Mouse (Mus musculus): ENCODE data around the gene Ascl5. TPM values are rescaled to one million over a fixed set of nuclear protein-coding genes. Genes with fewer than 3 reads are reported as not detected.

Gene Ascl5
- polyA plus RNA-seq, 1 experiment from 2014 or later, result not detected

GRCm38 (mm10) chr1:136094807-136095206, 44.2 kb downstream of the Ascl5 start:
- WGBS, result 73% methylated on average over 5 of the region's 5 CpGs
- no peak for TF ChIP-seq CTCF (IDR thresholded peaks at IDR 0.05; ENCODE audit: low read depth)
- Histone ChIP-seq H3K4me3 (ENCODE audit: low read depth, low read length) (no peak overlapping the region), H3K4me1 (replicated peaks; ENCODE audit: control insufficient read depth, insufficient read depth, low read length) (no peaks in the 10 kb centered on the region), H3K4me2 (replicated peaks; ENCODE audit: low read depth) (no peak overlapping the region), H3K27me3 (replicated peaks; ENCODE audit: control insufficient read depth, insufficient read depth, low read length) (no peaks in the 10 kb centered on the region), H3K36me3 (ENCODE audit: control insufficient read depth, insufficient read depth) (no peaks in the 10 kb centered on the region), H3K27ac (ENCODE audit: low read depth, low read length) (no peak overlapping the region), H3K9me3 (ENCODE audit: control insufficient read depth) (no peaks in the 10 kb centered on the region), H3K9ac (ENCODE audit: low read depth, low read length) (no peak overlapping the region)
- ATAC-seq, result no peak

Other genes with a start within 250 kb of the Ascl5 start
- gene Lad1, start 232.2 kb upstream of the Ascl5 start, polyA plus RNA-seq (2015; fragmentation: Nextera tagmentation; extraction: Ambion mirVana), result 208 and 224 TPM in 2 replicates
- 56.8 and 73.9 TPM in 2 replicates for gene Tnnt2, start 214.4 kb upstream of the Ascl5 start, polyA plus RNA-seq (2015; fragmentation: Nextera tagmentation; extraction: Ambion mirVana)
- 0.03 and 0.07 TPM in 2 replicates for gene Pkp1, start 131.6 kb upstream of the Ascl5 start, polyA plus RNA-seq (2015; fragmentation: Nextera tagmentation; extraction: Ambion mirVana)
- 0.03 and 0.09 TPM in 2 replicates for gene Igfn1, start 44.5 kb upstream of the Ascl5 start, polyA plus RNA-seq (2015; fragmentation: Nextera tagmentation; extraction: Ambion mirVana)
- 212 and 237 TPM in 2 replicates for gene Tmem9, start 42.7 kb upstream of the Ascl5 start, polyA plus RNA-seq (2015; fragmentation: Nextera tagmentation; extraction: Ambion mirVana)
- 0.08 and 0.22 TPM in 2 replicates for gene Cacna1s, start 1.9 kb downstream of the Ascl5 start, polyA plus RNA-seq (2015; fragmentation: Nextera tagmentation; extraction: Ambion mirVana)
- 5.5 and 6.4 TPM in 2 replicates for gene Kif21b, start 80.6 kb downstream of the Ascl5 start, polyA plus RNA-seq (2015; fragmentation: Nextera tagmentation; extraction: Ambion mirVana)
- 0.04 and 0.25 TPM in 2 replicates for gene Mroh3, start 162.0 kb downstream of the Ascl5 start, polyA plus RNA-seq (2015; fragmentation: Nextera tagmentation; extraction: Ambion mirVana)
- gene Inava, start 183.5 kb downstream of the Ascl5 start, polyA plus RNA-seq (2015; fragmentation: Nextera tagmentation; extraction: Ambion mirVana), result 15.8 and 18.3 TPM in 2 replicates
- not detected in 2 replicates for gene Gpr25, start 210.1 kb downstream of the Ascl5 start, polyA plus RNA-seq (2015; fragmentation: Nextera tagmentation; extraction: Ambion mirVana)